Mouse (Mus musculus): ENCODE results near the gene Lce1m. TPM values are rescaled to one million over a fixed set of nuclear protein-coding genes. Genes with fewer than 3 reads are reported as not detected.

Lce1m gene
- polyA plus RNA-seq, 1 experiment from 2014 or later = not detected

- H3K4me3 ChIP-seq (ENCODE audit: low read depth, low read length) = no peak within 1 kb of the TSS
Measured at GRCm38 (mm10) chr3:92991926-92992325, 26.9 kb downstream of the Lce1m start, which contains the start of gene Lce3f. Gene Lce3f, plus strand, starts transcription at chr3:92992226.

GRCm38 (mm10) chr3:92978484-92978883 lies 40.4 kb downstream of the Lce1m start:
- Histone ChIP-seq H3K36me3 (ENCODE audit: insufficient read depth) (no peaks in the 10 kb centered on the region), H3K4me3 (ENCODE audit: low read depth, low read length) (no peak overlapping the region), H3K4me2 (no peak overlapping the region), H3K4me1 (ENCODE audit: insufficient read depth) (no peaks in the 10 kb centered on the region), H3K9ac (no peak overlapping the region), H3K9me3 (ENCODE audit: low read depth, low read length) (no peaks in the 10 kb centered on the region), H3K27ac (ENCODE audit: low read depth) (no peak overlapping the region), H3K27me3 (ENCODE audit: insufficient read depth, low read length) (no peaks in the 10 kb centered on the region)
- WGBS = 58% methylated on average over 2 of the region's 2 CpGs
- ATAC-seq (ENCODE audit: insufficient read depth) = no peak
- DNase-seq = no peak
- no peak for TF ChIP-seq CTCF (IDR thresholded peaks at IDR 0.05; ENCODE audit: low read depth)

More at GRCm38 (mm10) chr3:92991926-92992325, 26.9 kb downstream of the Lce1m start, which contains the start of gene Lce3f:
- Histone ChIP-seq H3K9me3 (ENCODE audit: low read depth, low read length) (no peaks in the 10 kb centered on the region), H3K9ac (no peak within 1 kb of the TSS), H3K36me3 (ENCODE audit: insufficient read depth) (no peaks in the 10 kb centered on the region), H3K27ac (ENCODE audit: low read depth) (no peak within 1 kb of the TSS), H3K4me1 (ENCODE audit: insufficient read depth) (no peaks in the 10 kb centered on the region), H3K27me3 (ENCODE audit: insufficient read depth, low read length) (no peaks in the 10 kb centered on the region), H3K4me2 (no peak within 1 kb of the TSS)
- ATAC-seq (ENCODE audit: insufficient read depth) (no peak), DNase-seq (no peak)
- no peak for TF ChIP-seq CTCF (IDR thresholded peaks at IDR 0.05; ENCODE audit: low read depth)

Other genes with a start within 250 kb of the Lce1m start
- gene Lce1i, start 240.2 kb downstream of the Lce1m start, polyA plus RNA-seq (2014; fragmentation: Nextera tagmentation; extraction: Ambion mirVana) = not detected in 2 replicates
- not detected in 2 replicates for gene Lce1j, start 228.5 kb downstream of the Lce1m start, polyA plus RNA-seq (2014; fragmentation: Nextera tagmentation; extraction: Ambion mirVana)
- gene Lce1k, start 211.2 kb downstream of the Lce1m start, polyA plus RNA-seq (2014; fragmentation: Nextera tagmentation; extraction: Ambion mirVana) = not detected in 2 replicates
- gene Kprp, start 191.8 kb downstream of the Lce1m start, polyA plus RNA-seq (2014; fragmentation: Nextera tagmentation; extraction: Ambion mirVana) = not detected in 2 replicates
- gene Lce1l, start 167.8 kb downstream of the Lce1m start, polyA plus RNA-seq (2014; fragmentation: Nextera tagmentation; extraction: Ambion mirVana) = not detected in 2 replicates
- not detected in 2 replicates for gene 2310050C09Rik, start 148.8 kb downstream of the Lce1m start, polyA plus RNA-seq (2014; fragmentation: Nextera tagmentation; extraction: Ambion mirVana)
- not detected in 2 replicates for gene Lce3a, start 92.8 kb downstream of the Lce1m start, polyA plus RNA-seq (2014; fragmentation: Nextera tagmentation; extraction: Ambion mirVana)
- gene Lce3b, start 86.1 kb downstream of the Lce1m start, polyA plus RNA-seq (2014; fragmentation: Nextera tagmentation; extraction: Ambion mirVana) = not detected in 2 replicates
- not detected in 2 replicates for gene Lce3c, start 74.6 kb downstream of the Lce1m start, polyA plus RNA-seq (2014; fragmentation: Nextera tagmentation; extraction: Ambion mirVana)
- gene Lce3d, start 61.7 kb downstream of the Lce1m start, polyA plus RNA-seq (2014; fragmentation: Nextera tagmentation; extraction: Ambion mirVana) = not detected in 2 replicates
- not detected in 2 replicates for gene Lce3e, start 52.0 kb downstream of the Lce1m start, polyA plus RNA-seq (2014; fragmentation: Nextera tagmentation; extraction: Ambion mirVana)
- gene Lce3f, start 26.8 kb downstream of the Lce1m start, polyA plus RNA-seq (2014; fragmentation: Nextera tagmentation; extraction: Ambion mirVana) = not detected in 2 replicates
- not detected in 2 replicates for gene Crct1, start 3.4 kb downstream of the Lce1m start, polyA plus RNA-seq (2014; fragmentation: Nextera tagmentation; extraction: Ambion mirVana)
- not detected in 2 replicates for gene Gm4858, start 49.8 kb upstream of the Lce1m start, polyA plus RNA-seq (2014; fragmentation: Nextera tagmentation; extraction: Ambion mirVana)
- not detected in 2 replicates for gene Crnn, start 125.7 kb upstream of the Lce1m start, polyA plus RNA-seq (2014; fragmentation: Nextera tagmentation; extraction: Ambion mirVana)
- not detected in 2 replicates for gene Flg2, start 178.2 kb upstream of the Lce1m start, polyA plus RNA-seq (2014; fragmentation: Nextera tagmentation; extraction: Ambion mirVana)